Mouse (Mus musculus): Measurements from ENCODE around the gene Sh3bp1. TPM values are rescaled to one million over a fixed set of nuclear protein-coding genes. Genes with fewer than 3 reads are reported as not detected.

The Sh3bp1 gene
- polyA plus RNA-seq, 1 experiment from 2014 or later, result 34.8 TPM

DNA sequence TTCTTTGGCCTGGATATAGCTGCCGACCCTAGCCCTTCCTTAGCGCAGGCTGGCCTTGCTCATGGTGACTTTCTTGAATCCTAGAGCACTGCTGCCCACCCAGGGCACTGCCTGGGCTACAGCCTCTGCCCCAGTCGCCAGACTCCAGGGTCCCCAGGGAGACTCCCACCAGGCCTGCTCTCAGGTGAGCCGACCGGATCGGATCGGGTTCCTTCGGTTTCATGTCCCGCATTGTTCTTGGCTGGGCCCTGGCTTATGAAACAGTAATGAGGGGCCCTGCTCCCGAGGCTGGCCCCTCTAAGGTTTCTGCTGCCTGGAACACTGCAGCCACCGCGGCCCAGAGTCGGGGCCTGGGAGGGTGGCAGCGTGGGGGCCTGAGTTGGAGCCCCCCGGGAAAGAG, 57.5 kb downstream of the Sh3bp1 start:
- H3K4me2 ChIP-seq, result no peak overlapping the region
- no peaks in the 10 kb centered on the region for H3K9me3 ChIP-seq
- no peak overlapping the region for H3K4me3 ChIP-seq (replicated peaks)
- no peak for ATAC-seq (ENCODE audit: insufficient read depth, low FRiP score, low read depth)
- 0 out of 2 replicates have a peak, but pooled peaks cover 5% of the 10 kb centered on the region for H3K4me1 ChIP-seq
- H3K27me3 ChIP-seq (replicated peaks), result no peaks in the 10 kb centered on the region
- H3K9ac ChIP-seq, result no peak overlapping the region
- no peaks in the 10 kb centered on the region for H3K36me3 ChIP-seq
- no peak overlapping the region for H3K27ac ChIP-seq
- WGBS, result 48% methylated on average over 15 of the region's 15 CpGs

DNA sequence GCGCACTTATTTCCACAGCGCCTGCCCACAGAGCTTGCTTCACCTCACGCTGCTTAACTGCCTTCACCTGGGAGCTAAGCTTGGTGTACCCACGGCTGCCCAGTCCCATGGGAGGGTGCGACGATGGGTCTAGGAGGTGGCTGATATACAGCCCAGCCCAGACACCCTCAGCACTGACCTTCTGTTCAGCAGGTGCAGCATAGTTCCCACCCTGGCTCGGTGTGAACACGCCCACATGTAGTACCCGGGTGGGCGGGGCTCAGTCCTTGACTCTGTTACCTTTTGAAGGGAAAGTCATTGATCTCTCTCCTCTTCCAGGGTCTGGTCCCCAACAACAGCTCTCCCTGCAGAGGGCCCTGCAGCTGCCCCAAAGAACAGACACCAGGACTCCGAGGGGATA, 60.0 kb downstream of the Sh3bp1 start:
- Histone ChIP-seq H3K4me1 (0 out of 2 replicates have a peak, but pooled peaks cover 12% of the 10 kb centered on the region), H3K4me2 (no peak overlapping the region; the same call in 1 of the 2 replicates), H3K27ac (no peak overlapping the region), H3K9ac (no peak overlapping the region), H3K36me3 (no peaks in the 10 kb centered on the region), H3K4me3 (replicated peaks) (no peak overlapping the region), H3K9me3 (no peaks in the 10 kb centered on the region), H3K27me3 (replicated peaks) (no peaks in the 10 kb centered on the region)
- 67% methylated on average over 11 of the region's 11 CpGs for WGBS
- peak; percentile 69; the same call in 1 of the 2 replicates for ATAC-seq (ENCODE audit: insufficient read depth, low FRiP score, low read depth)

DNA sequence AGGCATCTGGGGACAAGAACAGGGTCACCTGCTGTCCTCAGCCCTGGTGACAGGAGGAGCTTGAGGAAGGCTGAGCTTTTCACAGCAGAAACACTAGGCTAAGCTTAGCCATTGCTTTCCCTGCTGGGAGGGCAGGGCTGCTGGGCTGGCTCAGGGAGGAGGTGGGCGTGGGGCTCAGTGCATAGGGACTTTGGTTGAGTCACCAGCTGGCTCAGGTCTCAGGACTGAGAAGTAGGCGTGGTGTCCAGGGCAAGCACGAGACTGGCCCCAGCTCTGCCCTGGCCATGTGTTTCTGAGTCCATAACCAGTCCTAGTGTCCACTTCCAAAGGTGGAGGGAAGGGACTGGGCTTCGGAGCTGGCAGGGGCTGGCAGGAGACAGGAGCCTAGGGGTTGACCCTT, 60.5 kb downstream of the Sh3bp1 start:
- ATAC-seq (ENCODE audit: insufficient read depth, low FRiP score, low read depth), result 0 out of 2 replicates have a peak, but pooled peaks have one; percentile 34
- 63% methylated on average over 4 of the region's 4 CpGs for WGBS

More for the DNA sequence above, 60.5 kb downstream of the Sh3bp1 start:
- Histone ChIP-seq H3K4me1 (0 out of 2 replicates have a peak, but pooled peaks cover 12% of the 10 kb centered on the region), H3K9ac (no peak overlapping the region), H3K4me2 (no peak overlapping the region; the same call in 1 of the 2 replicates), H3K9me3 (no peaks in the 10 kb centered on the region), H3K27ac (no peak overlapping the region), H3K36me3 (no peaks in the 10 kb centered on the region), H3K27me3 (replicated peaks) (no peaks in the 10 kb centered on the region), H3K4me3 (replicated peaks) (no peak overlapping the region)

Small RNA genes within 50 kb of the gene (microRNA-seq; reads per million reads assigned to microRNA genes)
- not detected for gene Mir6955

Other genes with a start within 250 kb of the Sh3bp1 start
- 0.10 and 0.12 TPM in 2 replicates for gene Elfn2, start 181.0 kb upstream of the Sh3bp1 start, polyA plus RNA-seq (2015; fragmentation: Nextera tagmentation; extraction: Ambion mirVana)
- 18.0 and 21.1 TPM in 2 replicates for gene Mfng, start 126.3 kb upstream of the Sh3bp1 start, polyA plus RNA-seq (2015; fragmentation: Nextera tagmentation; extraction: Ambion mirVana)
- gene Card10, start 96.7 kb upstream of the Sh3bp1 start, polyA plus RNA-seq (2015; fragmentation: Nextera tagmentation; extraction: Ambion mirVana), result 6.6 and 7.6 TPM in 2 replicates
- gene Cdc42ep1, start 57.1 kb upstream of the Sh3bp1 start, polyA plus RNA-seq (2015; fragmentation: Nextera tagmentation; extraction: Ambion mirVana), result 54.1 and 62.1 TPM in 2 replicates
- gene Lgals2, start 44.2 kb upstream of the Sh3bp1 start, polyA plus RNA-seq (2015; fragmentation: Nextera tagmentation; extraction: Ambion mirVana), result 210 and 299 TPM in 2 replicates
- gene Gga1, start 22.6 kb upstream of the Sh3bp1 start, polyA plus RNA-seq (2015; fragmentation: Nextera tagmentation; extraction: Ambion mirVana), result 47.1 TPM in 2 replicates
- 0.42 and 0.52 TPM in 2 replicates for gene Gm49510, start 101 bp upstream of the Sh3bp1 start, polyA plus RNA-seq (2015; fragmentation: Nextera tagmentation; extraction: Ambion mirVana)
- 11.8 and 12.8 TPM in 2 replicates for gene Pdxp, start 14.2 kb downstream of the Sh3bp1 start, polyA plus RNA-seq (2015; fragmentation: Nextera tagmentation; extraction: Ambion mirVana)
- 1,300 and 1,476 TPM in 2 replicates for gene Lgals1, start 27.0 kb downstream of the Sh3bp1 start, polyA plus RNA-seq (2015; fragmentation: Nextera tagmentation; extraction: Ambion mirVana)
- gene Nol12, start 35.2 kb downstream of the Sh3bp1 start, polyA plus RNA-seq (2015; fragmentation: Nextera tagmentation; extraction: Ambion mirVana), result 47.4 and 49.9 TPM in 2 replicates
- gene Triobp, start 48.0 kb downstream of the Sh3bp1 start, polyA plus RNA-seq (2015; fragmentation: Nextera tagmentation; extraction: Ambion mirVana), result 54.4 TPM in 2 replicates
- gene H1f0, start 128.7 kb downstream of the Sh3bp1 start, polyA plus RNA-seq (2015; fragmentation: Nextera tagmentation; extraction: Ambion mirVana), result 546 and 587 TPM in 2 replicates
- 0.68 and 0.89 TPM in 2 replicates for gene Galr3, start 142.1 kb downstream of the Sh3bp1 start, polyA plus RNA-seq (2015; fragmentation: Nextera tagmentation; extraction: Ambion mirVana)
- 49.7 and 51.8 TPM in 2 replicates for gene Ankrd54, start 163.1 kb downstream of the Sh3bp1 start, polyA plus RNA-seq (2015; fragmentation: Nextera tagmentation; extraction: Ambion mirVana)
- gene Eif3l, start 175.4 kb downstream of the Sh3bp1 start, polyA plus RNA-seq (2015; fragmentation: Nextera tagmentation; extraction: Ambion mirVana), result 200 and 222 TPM in 2 replicates
- 11.5 and 11.9 TPM in 2 replicates for gene Micall1, start 209.1 kb downstream of the Sh3bp1 start, polyA plus RNA-seq (2015; fragmentation: Nextera tagmentation; extraction: Ambion mirVana)
- 308 and 336 TPM in 2 replicates for gene Polr2f, start 241.2 kb downstream of the Sh3bp1 start, polyA plus RNA-seq (2015; fragmentation: Nextera tagmentation; extraction: Ambion mirVana)
- gene 1700088E04Rik, start 241.5 kb downstream of the Sh3bp1 start, polyA plus RNA-seq (2015; fragmentation: Nextera tagmentation; extraction: Ambion mirVana), result 6.7 and 6.9 TPM in 2 replicates

Data from stomach, embryonic 15.5 days (tissue).